ENCODE assay signal across 11 mouse cellular contexts in genomic region chr8:103412731-103413130, GRCm38 (mm10).
"Had no signal": no experiment of that assay in that cellular context is flagged by ENCODE, and none has a peak within 500 bp of the region (broad histone marks: within the 10 kb centered on the region; RNA-seq: fewer than 3 reads in every experiment).

No protein-coding gene starts in this region.

- H3K27ac ChIP-seq: liver, embryonic 12.5 days; midbrain, embryonic 12.5 days; neural tube, embryonic 13.5 days had no signal

- H3K4me3 ChIP-seq: limb, embryonic 10.5 days; liver, embryonic 12.5 days; midbrain, embryonic 12.5 days; neural tube, embryonic 13.5 days had no signal

- ATAC-seq: inflammation-experienced regulatory T-cells, adult 6 months; liver, embryonic 12.5 days; midbrain, embryonic 16.5 days had no signal

- DNase-seq: kidney, adult 8-10 months; kidney, postnatal 25 days; lung, embryonic 14.5 days; right cerebral cortex, postnatal 14 days; thymus, postnatal 4 days had no signal
